Mouse (Mus musculus) liver (tissue): ENCODE measurements around the gene Hcn3.

Experiments used
- DNase-seq: peaks from one replicate; pipeline ENCODE4 v3.0.0-alpha.2; 2020; ENCODE audit warnings: mixed read lengths

The Hcn3 gene

GRCm38 (mm10) chr3:89159616-89160344, at the start of gene Hcn3:
Gene Hcn3, minus strand, starts transcription at chr3:89160196.
- DNase-seq = peak; percentile 86

DNA sequence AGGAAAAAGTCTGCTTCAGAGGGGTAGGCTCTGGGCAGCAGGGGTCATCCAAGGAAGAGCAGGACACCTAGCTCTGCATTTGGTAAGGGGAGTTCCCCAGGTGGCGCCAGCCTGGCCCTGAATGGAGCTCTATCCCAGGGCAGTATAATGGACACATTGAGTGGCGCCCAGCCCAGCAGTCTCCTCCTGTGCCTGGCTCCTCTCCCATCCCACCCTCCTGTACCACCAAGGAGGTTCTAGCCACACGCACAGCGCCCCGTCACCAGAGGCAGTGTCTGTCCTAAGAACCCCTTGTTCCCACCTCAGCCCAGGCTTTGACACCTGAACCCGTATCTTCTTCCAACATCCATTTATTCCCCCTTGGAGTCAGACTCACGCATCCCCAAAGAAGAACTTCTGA, 49.7 kb upstream of the Hcn3 start:
- DNase-seq = no peak

- no peak for DNase-seq
These were observed 48.7 kb upstream of the Hcn3 start for GRCm38 (mm10) chr3:89208736-89209135.

DNA sequence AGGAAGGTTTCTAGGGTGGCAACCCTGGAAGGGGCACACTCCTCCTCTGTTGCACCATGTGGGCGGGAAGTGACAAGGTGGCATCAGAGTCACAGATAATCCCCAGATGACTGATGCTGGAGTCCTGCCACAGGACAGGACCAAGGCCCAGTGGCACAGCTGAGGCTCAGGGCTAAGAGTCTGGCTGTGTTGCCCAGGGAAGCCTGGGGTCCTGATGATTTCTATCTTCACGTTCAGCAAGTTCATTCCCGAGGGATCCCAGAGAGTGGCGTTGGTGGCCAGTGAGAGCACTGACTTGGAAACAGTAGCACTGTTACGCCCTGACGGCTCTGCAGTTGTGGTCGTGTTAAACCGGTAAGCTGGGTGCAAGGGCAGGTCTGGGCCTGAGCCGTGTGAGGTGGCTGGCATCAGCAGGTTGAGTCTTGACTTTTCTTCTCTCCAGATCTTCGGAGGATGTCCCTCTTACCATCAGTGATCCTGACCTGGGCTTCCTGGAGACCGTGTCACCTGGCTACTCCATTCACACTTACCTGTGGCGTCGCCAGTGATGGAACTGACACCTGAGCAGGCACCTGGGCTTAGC, 48.2 kb upstream of the Hcn3 start:
- DNase-seq = no peak

DNA sequence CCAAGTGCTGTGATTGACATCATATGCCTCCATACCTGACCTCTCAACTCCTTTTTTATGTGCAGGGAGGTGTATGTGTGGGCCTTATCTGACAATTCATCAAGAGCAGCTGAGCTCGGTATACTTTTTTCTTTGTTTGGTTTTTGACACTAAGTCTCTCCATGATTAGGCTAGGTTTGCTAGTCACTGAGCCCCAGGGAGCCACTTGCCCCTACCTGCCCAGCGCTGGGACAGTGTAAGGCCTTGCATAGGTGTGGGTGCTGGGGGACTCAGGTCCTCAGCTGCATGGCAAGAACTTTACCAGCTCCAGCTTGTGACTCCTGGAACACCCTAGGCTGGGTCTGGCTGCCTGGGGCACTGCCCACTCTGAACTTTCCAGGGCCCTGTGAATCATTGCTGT, 46.7 kb upstream of the Hcn3 start:
- no peak for DNase-seq

GRCm38 (mm10) chr3:89206079-89206478, 46.1 kb upstream of the Hcn3 start:
- no peak for DNase-seq

DNA sequence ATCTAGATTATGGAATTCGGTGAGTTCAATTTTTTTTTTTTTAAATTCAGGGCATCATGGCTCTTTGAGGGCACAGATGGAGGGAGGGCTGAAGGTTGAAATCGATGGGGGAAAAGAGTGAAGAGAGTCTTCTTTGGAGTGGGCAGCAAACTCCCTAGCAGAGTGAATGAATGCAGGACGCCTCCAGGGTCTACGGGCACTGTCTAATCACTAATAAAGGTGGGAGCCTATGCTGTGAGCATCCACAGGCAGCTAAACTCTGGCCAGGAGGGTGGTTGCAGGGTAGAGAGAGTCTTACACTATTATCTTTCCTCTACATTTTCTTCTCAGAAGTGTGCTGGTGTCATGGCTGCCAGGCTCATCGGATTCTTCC, 43.1 kb upstream of the Hcn3 start:
- no peak for DNase-seq

- peak; percentile 84 for DNase-seq
These were observed 42.5 kb upstream of the Hcn3 start, which contains the start of gene Gba for GRCm38 (mm10) chr3:89202253-89203141. Gene Gba, plus strand, starts transcription at chr3:89202928.

GRCm38 (mm10) chr3:89199839-89200238, 39.8 kb upstream of the Hcn3 start:
- DNase-seq = no peak

- DNase-seq = peak; percentile 95
These were observed 36.2 kb upstream of the Hcn3 start for GRCm38 (mm10) chr3:89195979-89196877.

DNA sequence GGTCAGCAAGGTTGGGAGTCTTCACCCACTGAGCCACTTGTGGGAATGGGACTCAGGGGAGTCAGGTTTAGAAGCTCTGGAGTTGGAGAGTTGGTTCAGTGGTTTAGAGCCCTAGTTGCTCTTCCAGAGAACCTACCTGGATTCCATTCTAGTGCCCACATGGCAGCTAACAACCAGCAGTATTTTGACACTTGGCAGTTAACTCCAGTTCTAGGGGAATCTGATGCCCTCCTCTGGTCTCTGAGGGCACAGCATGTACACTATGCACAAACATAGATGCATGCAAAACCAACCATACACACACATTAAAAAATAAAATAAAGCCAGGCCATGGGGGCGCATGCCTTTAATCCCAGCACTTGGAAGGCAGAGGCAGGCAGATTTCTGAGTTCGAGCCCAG, 33.9 kb upstream of the Hcn3 start:
- DNase-seq = no peak

DNA sequence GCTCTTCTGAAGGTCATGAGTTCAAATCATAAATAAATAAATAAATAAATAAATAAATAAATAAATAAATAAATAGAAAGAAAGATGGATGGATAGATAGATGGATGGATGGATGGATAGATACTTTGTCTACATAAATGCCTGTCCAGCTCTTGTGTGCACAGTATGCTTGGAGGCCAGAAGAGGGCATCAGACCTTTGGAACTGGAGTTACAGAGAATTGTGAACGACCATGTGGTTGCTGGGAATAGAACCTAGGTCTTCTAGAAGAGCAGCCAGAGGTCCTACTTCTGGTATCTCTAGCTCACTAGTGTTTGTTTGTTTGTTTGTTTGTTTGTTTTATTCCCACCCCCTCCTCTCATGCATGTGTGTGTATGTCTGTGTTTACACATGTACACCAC, 33.4 kb upstream of the Hcn3 start:
- DNase-seq = no peak

DNA sequence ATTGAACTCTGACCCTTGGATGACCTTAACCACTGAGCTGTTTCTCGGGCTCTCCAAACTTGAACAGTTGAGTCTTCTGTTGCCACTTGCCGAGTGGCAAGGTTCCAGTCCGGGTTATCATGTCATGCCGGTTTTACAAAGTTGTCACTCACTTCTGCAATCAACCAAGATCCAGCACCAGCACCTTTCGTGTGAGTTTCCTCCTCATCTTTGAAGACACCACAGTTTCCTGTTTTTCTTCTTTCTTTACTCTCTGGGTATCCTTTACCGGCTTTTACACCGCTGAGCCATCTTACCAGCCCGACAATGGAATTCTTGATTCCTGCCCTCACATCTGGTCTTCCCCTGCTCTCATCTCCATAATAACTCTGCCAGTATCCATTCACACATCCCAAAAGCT, 30.4 kb upstream of the Hcn3 start:
- DNase-seq = no peak

DNA sequence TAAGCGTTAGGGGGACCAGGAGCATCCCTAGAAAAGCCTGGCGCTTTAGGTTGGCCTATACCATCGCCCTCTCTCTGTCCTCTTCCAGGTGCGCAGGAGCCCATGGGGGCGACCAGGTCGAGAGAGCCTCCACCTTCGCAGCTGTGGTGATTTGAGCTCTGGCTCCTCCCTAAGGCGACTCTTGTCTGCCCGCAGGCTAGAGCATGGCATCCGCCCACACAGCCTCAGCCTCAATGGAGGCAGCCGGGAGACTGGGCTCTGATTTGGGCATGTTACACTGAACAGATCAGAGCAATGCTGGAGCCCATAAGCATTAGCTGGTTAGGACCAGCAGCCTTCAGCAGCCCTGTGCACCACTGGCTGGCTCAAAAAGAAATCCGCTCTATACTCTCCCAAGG, 28.5 kb upstream of the Hcn3 start:
- DNase-seq = no peak

DNA sequence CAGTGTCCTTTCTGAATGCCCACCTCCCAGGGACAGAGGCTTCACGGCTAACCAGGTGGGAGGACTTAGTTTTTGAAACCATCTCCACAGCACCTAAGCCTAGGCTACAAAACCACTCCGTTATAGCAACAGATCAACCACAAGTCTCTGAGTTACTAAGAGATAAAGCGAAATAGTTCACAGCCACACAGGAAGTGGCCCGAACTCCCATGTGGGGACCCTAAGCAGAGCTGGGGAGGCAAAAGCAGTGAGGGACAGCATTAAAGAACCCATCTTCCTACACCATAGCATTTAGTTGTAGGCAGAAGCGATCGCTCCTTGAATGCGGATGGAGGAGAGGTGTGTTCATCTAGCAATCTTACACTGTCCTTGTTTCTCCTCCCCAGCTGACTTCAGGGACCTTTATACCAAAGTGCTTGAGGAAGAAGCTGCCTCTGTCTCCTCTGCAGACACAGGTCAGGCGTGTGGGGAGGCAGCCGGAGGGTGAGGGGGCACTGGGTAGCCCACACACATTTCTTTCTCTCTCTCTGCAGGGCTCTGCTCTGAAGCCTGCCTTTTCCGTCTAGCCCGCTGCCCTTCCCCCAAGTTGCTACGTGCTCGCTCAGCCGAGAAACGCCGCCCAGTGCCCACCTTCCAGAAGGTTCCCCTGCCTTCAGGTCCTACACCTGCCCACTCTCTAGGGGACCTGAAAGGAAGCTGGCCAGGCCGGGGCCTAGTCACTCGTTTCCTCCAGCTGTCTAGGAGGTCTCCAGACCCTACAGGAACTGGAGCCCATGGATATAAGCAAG, 27.9 kb upstream of the Hcn3 start:
- DNase-seq = no peak

DNA sequence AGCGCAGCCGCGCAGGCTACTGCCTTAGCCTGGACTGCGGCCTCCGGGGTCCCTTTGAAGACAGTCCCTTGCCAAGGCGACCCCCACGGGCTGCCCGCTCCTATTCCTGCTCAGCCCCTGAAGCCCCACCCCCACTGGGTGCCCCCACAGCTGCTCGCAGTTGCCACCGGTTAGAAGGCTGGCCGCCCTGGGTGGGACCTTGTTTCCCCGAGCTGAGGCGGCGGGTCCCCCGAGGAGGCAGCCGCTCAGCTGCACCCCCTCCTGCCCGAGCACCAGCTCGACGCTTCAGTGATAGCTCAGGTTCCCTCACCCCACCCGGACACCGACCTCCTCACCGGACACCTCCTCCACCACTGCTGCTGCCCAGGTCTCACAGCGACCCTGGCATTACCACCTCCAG, 27.2 kb upstream of the Hcn3 start:
- no peak for DNase-seq

DNA sequence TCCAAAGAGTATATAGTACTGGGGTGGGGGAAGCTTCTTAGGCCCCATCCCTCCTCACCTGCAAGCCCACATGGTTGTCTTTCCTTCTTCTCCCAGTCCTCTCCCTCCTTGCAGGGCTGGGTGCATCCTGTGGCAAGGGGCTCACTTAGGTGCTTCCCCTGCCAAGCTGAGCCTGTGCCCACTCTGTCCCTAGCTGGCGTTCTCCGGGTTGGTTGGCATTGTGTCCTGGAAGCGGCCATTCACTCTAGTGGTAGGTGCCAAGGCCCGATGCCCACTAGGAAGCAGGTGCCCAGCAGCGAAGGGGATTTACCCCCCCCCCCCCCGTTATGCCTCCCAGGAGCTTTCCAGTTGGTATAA, 23.9 kb upstream of the Hcn3 start:
- DNase-seq = no peak

DNA sequence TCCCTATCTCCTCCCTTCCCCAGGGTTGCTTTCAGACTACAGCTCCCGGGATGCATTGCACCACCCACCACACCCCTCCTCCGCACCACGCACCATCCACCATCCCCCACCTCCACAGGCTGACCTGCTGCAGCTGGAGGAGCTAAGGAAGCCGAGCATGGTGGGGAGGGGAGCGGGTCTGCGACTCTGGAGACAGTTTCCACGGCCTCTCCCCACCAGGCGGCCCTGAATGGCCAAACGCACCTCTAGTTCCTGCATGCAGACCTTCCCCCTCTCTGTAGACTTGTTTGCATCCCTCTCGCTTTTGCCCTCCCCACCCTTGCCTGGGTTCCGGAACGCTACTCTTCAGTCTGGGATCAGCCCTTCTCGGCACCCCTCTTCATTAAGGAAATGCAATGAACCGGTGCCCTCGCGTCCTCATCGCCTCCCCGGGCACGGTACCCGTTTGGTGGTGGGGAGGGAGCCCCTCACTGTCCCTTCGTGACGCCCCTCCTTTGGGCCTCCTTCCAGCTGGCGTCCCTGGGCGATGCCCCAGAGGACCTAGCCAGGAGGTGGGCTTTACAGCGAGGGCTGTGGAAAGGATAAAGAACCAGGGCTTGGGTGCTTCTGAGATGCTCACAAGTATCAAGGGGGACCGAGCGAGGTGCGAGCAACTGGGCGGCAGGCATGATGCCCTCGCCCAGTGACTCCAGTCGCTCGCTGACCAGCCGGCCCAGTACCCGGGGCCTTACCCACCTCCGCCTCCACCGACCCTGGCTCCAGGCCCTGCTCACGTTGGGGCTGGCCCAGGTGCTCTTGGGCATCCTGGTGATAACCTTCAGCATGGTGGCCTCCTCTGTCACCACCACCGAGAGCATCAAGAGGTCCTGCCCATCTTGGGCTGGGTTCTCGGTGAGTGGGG, 23.3 kb upstream of the Hcn3 start, which contains the start of gene Fam189b:
Gene Fam189b (plus strand): TSS at position 86 of the 901 bp plus-strand sequence.
- DNase-seq = peak; percentile 85

GRCm38 (mm10) chr3:89182531-89183057, 22.6 kb upstream of the Hcn3 start:
- DNase-seq = no peak

GRCm38 (mm10) chr3:89181749-89182500, 21.9 kb upstream of the Hcn3 start:
- no peak for DNase-seq
